Mouse (Mus musculus): Measurements from ENCODE around the gene Zfyve21.

Zfyve21 gene

DNA sequence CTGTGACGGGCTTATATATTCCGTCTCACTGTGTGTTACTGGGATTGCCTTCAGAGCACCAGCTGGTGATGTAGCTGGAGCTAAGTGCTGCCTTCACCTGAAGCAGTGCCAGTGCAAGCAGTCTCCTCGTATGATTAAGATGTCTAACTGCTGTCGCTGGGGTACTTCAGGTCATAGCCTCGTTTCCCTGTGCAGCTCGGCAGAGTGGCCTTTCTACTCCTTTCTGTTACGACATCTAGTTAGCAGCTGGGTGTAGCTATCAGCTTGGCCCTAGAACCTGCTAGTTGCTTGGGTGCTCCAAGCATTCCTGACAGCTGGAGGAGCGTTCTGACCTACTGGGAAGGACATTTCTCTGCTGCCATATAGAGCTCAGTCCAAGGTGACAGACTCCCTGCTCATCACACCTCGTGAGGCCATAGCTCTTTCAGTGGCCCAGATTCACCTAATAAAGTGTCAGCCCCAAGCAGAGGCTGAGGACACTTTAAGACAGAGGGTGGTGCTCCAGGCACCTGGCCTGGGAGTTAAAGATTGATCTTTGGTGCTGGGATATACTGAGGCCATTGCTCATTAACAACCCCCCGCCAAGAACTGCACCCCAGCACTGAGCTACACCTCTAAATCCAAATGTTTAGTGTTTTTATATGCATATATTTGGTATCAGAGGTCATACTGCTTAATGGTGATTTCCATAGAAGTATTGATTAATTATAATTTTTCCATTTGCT is 13.3 kb upstream of the Zfyve21 start:
- peak; percentile 42 for DNase-seq

- DNase-seq: no peak
Observed at GRCm38 (mm10) chr12:111803538-111803937, 10.4 kb upstream of the Zfyve21 start.

DNA sequence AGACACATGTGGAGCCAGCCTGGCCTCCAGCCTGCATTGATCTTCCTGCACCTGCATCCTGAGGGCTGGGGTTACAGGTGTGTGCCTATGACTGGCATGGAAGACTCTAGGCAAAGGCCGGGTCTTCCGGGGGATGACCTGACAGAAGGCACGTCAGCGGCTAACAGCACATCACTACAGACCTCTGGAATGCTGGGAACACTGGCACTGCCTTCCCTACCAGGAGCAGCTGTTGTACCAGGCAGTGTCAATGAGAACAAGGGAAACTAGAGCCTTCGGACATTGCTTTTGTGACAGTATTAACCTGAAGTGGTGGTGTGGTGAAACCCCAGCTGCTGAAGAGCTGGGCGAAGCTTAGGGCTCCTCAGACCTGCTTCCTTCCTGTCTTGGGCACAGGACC is 5.2 kb upstream of the Zfyve21 start:
- DNase-seq: no peak

GRCm38 (mm10) chr12:111809762-111810161 is 4.2 kb upstream of the Zfyve21 start:
- DNase-seq: peak; percentile 87

- DNase-seq: no peak
Observed at GRCm38 (mm10) chr12:111812075-111812474, 1.9 kb upstream of the Zfyve21 start.

GRCm38 (mm10) chr12:111812611-111813010 is 1.4 kb upstream of the Zfyve21 start:
- no peak for DNase-seq

DNA sequence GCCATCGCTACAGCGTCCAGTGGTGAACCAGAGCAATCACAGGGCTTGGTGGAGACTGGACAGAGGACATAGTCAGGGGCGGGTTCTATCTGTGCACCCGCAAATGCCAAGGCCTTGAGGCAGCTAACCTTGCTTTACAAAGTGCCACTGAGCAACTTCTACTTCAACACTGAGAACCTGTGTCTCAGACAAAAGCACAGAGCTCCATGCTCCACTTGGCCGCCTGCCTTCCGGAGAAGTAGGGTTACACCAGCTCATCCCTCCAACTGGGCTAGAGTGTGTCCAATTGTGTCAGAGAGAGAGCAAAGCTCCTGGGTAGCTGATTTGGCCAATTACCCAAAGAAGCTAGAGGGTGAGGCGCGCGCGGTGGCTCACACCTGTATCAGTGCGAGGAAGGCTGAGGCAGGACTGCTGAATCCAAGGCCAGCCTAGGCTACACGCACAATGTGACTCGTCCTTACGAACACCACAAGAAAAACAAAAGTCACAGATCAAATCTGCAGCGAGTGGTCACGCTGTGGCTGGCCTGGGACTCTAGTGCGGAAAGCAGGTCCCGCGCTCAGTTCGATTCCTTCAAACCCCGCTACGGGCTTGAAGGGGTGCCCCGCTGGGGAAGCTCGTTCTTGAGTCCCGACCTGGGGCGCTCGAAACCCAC is 732 bp upstream of the Zfyve21 start:
- DNase-seq: peak; percentile 26

- DNase-seq: peak; percentile 34
Observed at GRCm38 (mm10) chr12:111814769-111815762, 1.1 kb downstream of the Zfyve21 start.

DNA sequence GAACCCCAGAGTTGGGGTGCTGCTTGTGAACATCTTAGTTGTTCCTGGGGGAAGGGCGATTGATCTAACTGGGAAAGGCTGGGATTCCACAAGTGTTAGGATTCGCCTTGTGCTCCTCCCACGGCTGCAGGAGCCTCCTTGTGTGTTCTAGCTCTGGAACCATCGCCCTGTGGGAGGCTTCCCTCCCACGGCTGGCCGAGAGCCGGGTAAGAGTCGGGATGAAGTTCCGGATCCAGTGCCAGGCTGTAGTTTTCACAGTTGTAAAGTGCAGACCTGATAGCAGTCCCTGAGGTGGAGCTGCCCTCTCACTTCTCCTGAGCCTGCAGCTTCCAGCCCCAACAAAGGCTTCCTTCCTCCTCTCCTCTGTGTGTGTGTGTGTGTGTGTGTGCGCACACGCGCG is 2.6 kb downstream of the Zfyve21 start:
- DNase-seq: peak; percentile 42

GRCm38 (mm10) chr12:111816967-111817366 is 3.0 kb downstream of the Zfyve21 start:
- DNase-seq: no peak

DNA sequence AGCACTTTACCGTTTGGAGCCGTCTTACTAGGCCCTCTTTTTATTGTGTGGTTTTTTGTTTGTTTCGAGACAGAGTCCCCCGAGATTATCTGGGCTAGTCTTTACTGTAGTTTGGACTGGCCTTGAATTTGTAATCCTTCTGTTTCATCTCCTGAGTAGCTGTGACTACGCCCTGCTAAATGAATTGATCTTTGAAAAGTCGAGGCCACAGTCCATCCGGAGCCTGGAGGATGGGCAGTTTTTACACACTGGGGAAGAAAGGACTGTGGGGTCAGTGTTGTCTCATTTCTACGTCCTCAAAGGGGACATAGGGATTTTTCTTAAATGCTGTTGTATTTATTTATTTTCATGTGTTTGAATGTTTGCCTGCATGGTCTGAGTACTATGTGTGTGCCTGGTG is 4.0 kb downstream of the Zfyve21 start:
- DNase-seq: no peak

DNA sequence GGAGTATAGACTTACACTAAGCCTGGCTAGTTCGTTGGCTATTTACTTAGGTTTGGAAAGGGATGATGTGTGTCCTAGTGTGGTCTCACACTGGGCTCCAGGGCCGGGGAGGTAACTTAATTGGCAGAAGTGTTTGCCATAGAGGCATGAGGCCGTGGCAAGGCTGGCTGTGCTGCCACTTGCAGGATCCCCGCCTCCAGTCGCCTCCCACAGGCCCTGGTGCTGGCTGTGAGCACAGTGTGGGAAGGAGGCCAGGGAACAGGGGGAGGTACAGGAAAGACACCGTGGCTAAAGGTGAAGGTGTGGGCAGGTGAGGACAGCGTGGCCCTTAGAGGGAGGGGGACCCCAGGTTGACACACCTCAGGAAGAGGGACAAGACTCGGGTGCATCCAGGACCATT is 6.0 kb downstream of the Zfyve21 start:
- DNase-seq: peak; percentile 28

- no peak for DNase-seq
Observed at GRCm38 (mm10) chr12:111820708-111821107, 6.7 kb downstream of the Zfyve21 start.

DNA sequence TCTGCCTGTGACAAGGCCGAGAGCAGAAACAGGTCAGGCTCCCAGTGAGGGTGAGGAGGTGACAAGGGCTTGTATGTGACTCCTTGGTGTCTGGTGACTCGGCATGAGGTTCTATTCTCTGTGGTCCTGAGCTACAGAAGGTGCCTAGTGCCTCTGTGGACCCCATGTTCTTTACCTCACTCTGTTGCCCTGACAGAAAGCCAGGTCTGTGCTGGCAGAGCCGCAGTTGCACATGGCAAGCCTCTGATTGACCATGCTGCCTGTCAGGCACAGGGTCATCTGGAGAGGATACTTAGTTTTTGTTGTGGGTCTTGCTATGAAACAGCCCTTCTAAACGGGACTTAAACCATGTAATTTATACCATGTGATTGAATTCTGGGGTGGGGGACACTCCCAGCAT is 8.0 kb downstream of the Zfyve21 start:
- no peak for DNase-seq

GRCm38 (mm10) chr12:111827556-111827955 is 13.6 kb downstream of the Zfyve21 start:
- DNase-seq: no peak

GRCm38 (mm10) chr12:111829447-111829846 is 15.5 kb downstream of the Zfyve21 start:
- DNase-seq: no peak

DNA sequence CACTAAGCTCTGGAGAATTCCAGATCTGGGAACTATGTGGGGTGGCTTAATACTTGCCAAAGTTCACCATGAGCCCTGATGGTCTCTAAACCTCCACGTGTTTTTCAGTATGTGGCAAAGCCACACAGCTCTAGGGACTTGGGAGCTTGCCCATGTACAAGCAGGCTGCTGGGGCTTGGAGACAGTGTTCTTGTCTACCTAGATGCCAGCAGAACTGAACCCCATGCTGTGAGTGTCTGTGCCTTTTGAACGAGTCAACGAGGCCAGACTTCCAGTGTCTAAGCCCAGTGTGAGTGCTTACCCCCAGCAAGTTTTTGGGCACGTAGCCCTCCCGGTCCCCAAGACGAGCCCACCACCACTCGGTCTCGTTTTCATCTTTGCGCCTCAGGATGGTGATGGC is 16.0 kb downstream of the Zfyve21 start:
- no peak for DNase-seq

- DNase-seq: no peak
Observed at GRCm38 (mm10) chr12:111830375-111830774, 16.4 kb downstream of the Zfyve21 start.

GRCm38 (mm10) chr12:111832643-111833042 is 18.7 kb downstream of the Zfyve21 start:
- DNase-seq: no peak

DNA sequence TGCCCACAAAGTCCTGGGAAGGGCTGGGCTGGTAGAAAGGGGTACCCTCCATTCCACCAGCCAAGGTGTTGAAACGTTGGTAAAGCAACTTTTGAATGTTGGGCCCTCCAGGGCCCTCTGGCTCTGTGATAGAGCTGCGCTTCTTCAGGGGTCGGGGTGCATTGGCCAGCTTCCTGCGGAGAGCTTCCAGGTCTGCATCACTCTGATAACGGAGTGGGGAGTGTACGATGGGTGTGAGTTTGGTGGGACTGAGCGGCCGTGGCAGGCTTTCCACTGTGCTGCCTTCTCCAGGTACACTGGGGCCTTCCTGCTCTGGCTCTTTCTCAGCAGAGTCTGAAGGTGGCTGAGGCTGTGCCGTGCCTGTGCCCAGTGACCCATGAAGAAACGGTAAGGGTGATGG is 19.5 kb downstream of the Zfyve21 start:
- DNase-seq: no peak

DNA sequence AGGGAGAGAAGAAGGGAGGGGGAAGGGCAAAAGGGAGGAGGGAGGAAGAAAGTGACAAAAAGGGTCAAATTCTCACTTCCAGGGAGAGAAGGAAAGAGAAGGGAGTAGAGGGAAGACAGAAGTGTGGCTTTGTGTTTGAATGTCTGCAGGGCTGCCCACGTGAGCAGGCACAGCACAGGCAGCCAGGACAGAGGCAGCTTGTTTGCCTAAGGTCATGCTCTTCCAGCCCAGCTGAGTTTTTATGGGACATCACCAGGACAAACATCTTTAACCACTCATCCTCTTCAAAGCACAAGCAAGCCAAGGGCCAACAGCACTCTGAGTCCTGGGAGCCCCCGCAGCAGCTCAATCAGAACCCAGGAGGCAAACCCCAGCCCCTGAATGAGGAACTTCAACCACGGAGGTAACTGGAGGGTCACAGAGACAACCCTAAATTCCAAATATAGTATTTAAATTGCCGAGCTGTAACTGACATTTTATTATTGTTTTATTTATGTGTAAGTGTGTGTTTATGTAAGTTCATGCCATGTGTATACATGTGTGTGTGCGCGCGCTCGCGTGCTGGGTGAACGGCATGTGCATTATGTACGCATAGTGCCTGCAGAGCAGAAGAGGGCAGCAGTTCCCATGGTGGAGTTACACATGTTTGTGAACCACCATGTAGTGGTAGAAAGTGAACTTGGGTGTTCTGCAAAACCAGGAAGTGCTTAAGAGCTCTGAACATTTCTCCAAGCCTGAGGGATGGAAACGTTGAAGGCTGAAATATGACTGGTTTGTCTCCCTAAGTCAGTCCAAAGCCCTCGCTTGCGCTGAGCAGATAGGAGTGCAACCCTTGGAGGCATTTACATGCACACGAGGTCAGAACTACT is 28.8 kb downstream of the Zfyve21 start:
- DNase-seq: no peak

DNA sequence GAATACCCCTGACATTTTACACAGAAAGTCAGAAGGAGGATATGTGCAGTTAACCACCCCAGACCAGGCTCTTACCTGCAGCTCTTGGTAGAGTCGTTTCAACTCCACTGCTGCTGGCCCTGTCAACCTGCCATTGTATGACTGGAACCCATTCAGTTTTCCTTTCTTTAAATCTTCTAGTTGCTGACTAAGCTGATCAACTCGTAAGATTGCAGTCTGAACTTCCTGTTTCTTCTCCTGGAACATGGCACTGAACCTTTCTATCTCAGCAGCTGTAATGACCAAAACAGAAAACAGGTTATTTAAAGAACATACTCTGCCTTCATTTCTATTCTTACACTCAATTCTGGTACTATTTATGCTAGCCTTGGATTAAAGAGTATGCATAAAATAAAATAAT is 29.5 kb downstream of the Zfyve21 start:
- DNase-seq: no peak

Measured in lung, postnatal 10 days (tissue).